Mouse (Mus musculus): ENCODE data around the gene Thbd. TPM values are rescaled to one million over a fixed set of nuclear protein-coding genes. Genes with fewer than 3 reads are reported as not detected.

Thbd gene
- polyA plus RNA-seq, 1 experiment from 2014 or later = 7.3 TPM

GRCm38 (mm10) chr2:148373602-148374071 lies 34.4 kb downstream of the Thbd start:
- 81% methylated on average over 2 of the region's 2 CpGs for WGBS
- Histone ChIP-seq H3K4me1 (no peaks in the 10 kb centered on the region), H3K27ac (replicated peaks) (no peak overlapping the region), H3K4me3 (no peak overlapping the region), H3K36me3 (replicated peaks) (no peaks in the 10 kb centered on the region), H3K9me3 (no peaks in the 10 kb centered on the region), H3K27me3 (replicated peaks; ENCODE audit: low read depth, poor library complexity, severe bottlenecking) (no peaks in the 10 kb centered on the region)
- DNase-seq (ENCODE audit: low spot score) = no peak

- Histone ChIP-seq H3K4me1 (no peaks in the 10 kb centered on the region), H3K36me3 (replicated peaks) (no peaks in the 10 kb centered on the region), H3K27ac (replicated peaks) (no peak overlapping the region), H3K4me3 (no peak overlapping the region), H3K27me3 (replicated peaks; ENCODE audit: low read depth, poor library complexity, severe bottlenecking) (no peaks in the 10 kb centered on the region), H3K9me3 (no peaks in the 10 kb centered on the region)
- no peak for DNase-seq (ENCODE audit: low spot score)
- WGBS = 79% methylated on average over 4 of the region's 4 CpGs
Measured at GRCm38 (mm10) chr2:148371743-148372630, 36.0 kb downstream of the Thbd start.

- H3K4me1 ChIP-seq = peaks cover 6% of the 10 kb centered on the region
- DNase-seq (ENCODE audit: low spot score) = no peak
- WGBS = 59% methylated on average over 1 of the region's 1 CpGs
- no peak overlapping the region for H3K27ac ChIP-seq (replicated peaks)
- no peaks in the 10 kb centered on the region for H3K9me3 ChIP-seq
- no peaks in the 10 kb centered on the region for H3K36me3 ChIP-seq (replicated peaks)
- H3K4me3 ChIP-seq = no peak overlapping the region
- no peaks in the 10 kb centered on the region for H3K27me3 ChIP-seq (replicated peaks; ENCODE audit: low read depth, poor library complexity, severe bottlenecking)
Measured at GRCm38 (mm10) chr2:148365227-148365626, 42.8 kb downstream of the Thbd start.

- 90% methylated on average over 3 of the region's 3 CpGs for WGBS
- H3K4me1 ChIP-seq = peaks cover 6% of the 10 kb centered on the region
- no peak overlapping the region for H3K4me3 ChIP-seq
- no peaks in the 10 kb centered on the region for H3K36me3 ChIP-seq (replicated peaks)
- no peak overlapping the region for H3K27ac ChIP-seq (replicated peaks)
- DNase-seq (ENCODE audit: low spot score) = no peak
- H3K27me3 ChIP-seq (replicated peaks; ENCODE audit: low read depth, poor library complexity, severe bottlenecking) = no peaks in the 10 kb centered on the region
- no peaks in the 10 kb centered on the region for H3K9me3 ChIP-seq
Measured at GRCm38 (mm10) chr2:148364536-148364935, 43.5 kb downstream of the Thbd start.

GRCm38 (mm10) chr2:148357145-148357544 lies 50.8 kb downstream of the Thbd start:
- no peaks in the 10 kb centered on the region; the same call in 1 of the 2 replicates for H3K4me1 ChIP-seq
- no peak for DNase-seq (ENCODE audit: low spot score)
- 83% methylated on average over 1 of the region's 1 CpGs for WGBS
- no peak overlapping the region for H3K4me3 ChIP-seq
- no peak overlapping the region for H3K27ac ChIP-seq (replicated peaks)
- H3K9me3 ChIP-seq = no peaks in the 10 kb centered on the region
- no peaks in the 10 kb centered on the region for H3K27me3 ChIP-seq (replicated peaks; ENCODE audit: low read depth, poor library complexity, severe bottlenecking)
- H3K36me3 ChIP-seq (replicated peaks) = no peaks in the 10 kb centered on the region

Other genes starting within 250 kb of the Thbd start
- 0.85 and 1.0 TPM in 2 replicates for gene Sstr4, start 12.8 kb downstream of the Thbd start, polyA plus RNA-seq (2016; fragmentation: Nextera tagmentation; extraction: Ambion mirVana)
- 5.1 and 5.6 TPM in 2 replicates for gene Cd93, start 35.4 kb upstream of the Thbd start, polyA plus RNA-seq (2016; fragmentation: Nextera tagmentation; extraction: Ambion mirVana)